Comparison of ENCODE assay signal across 9 mouse cellular contexts in the genomic region with DNA sequence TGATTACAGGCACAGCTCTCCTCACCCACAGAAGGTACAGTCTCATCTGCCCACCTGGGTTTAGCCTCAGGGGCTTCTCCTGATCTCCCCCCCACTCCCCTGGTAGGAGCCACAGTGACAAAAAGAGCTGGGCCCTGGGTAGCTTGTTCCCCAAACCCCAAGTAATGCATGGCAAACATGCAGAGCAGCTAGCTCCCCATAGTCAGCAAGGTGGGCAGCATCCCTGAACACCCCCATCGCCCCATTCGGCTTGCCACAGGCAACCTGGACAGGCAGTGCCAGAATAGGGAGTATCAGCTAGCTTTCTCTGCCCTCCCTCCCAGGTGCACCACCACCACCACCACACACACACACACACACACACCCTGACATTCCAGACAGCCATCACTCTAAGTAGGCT. TPM values are rescaled to one million over a fixed set of nuclear protein-coding genes. Genes with fewer than 3 reads are reported as not detected.
DNase-seq lines count a peak whose midpoint lies in the region; ATAC-seq and TF ChIP-seq lines count a peak whose summit lies in the region.
"Had no signal": no experiment of that assay in that cellular context is flagged by ENCODE, and none has a peak within 500 bp of the region (broad histone marks: within the 10 kb centered on the region; RNA-seq: fewer than 3 reads in every experiment).

No protein-coding gene starts in this region.

- H3K4me2 ChIP-seq in lung, embryonic 14.5 days, result peak overlapping the region; percentile 85
- peak overlapping the region; percentile 92 for H3K4me2 ChIP-seq in liver, postnatal 0 days (ENCODE audit: low read depth, low read length)

- H3K27me3 ChIP-seq in lung, embryonic 14.5 days (ENCODE audit: insufficient read depth, low read length), result peaks cover 5% of the 10 kb centered on the region
- H3K27me3 ChIP-seq in liver, postnatal 0 days (ENCODE audit: insufficient read depth, low read length), result no peaks in the 10 kb centered on the region

- WGBS in lung, embryonic 14.5 days, result 72% methylated on average over 2 of the region's 2 CpGs
- WGBS in liver, postnatal 0 days (ENCODE audit: insufficient replicate concordance), result 71% methylated on average over 2 of the region's 2 CpGs

- no peak overlapping the region for H3K9ac ChIP-seq in lung, embryonic 14.5 days
- 0 out of 2 replicates have a peak overlapping the region, but pooled peaks have one; percentile 26 for H3K9ac ChIP-seq in liver, postnatal 0 days (replicated peaks)

- DNase-seq in heart, adult 11 months, result peak; percentile 96
- DNase-seq in heart, adult 18-20 months, result no peak
- DNase-seq in lung, embryonic 14.5 days, result no peak
- no peak for DNase-seq in lung, postnatal 10 days
- DNase-seq in liver, postnatal 0 days, result no peak
- no peak for DNase-seq in adipocyte (ENCODE audit: low spot score)
- DNase-seq in layer of hippocampus, adult 8-10 months (ENCODE audit: low spot score in 2 of 2), result no peak

- ATAC-seq in lung, embryonic 14.5 days (ENCODE audit: insufficient read depth), result no peak
- ATAC-seq in liver, postnatal 0 days, result no peak
- ATAC-seq: CD4-positive, CD25-positive, alpha-beta regulatory T cell, adult 4 months had no signal

- no peak for TF ChIP-seq POLR2A in embryonic fibroblast, embryonic 13.5 days (IDR thresholded peaks at IDR 0.05; ENCODE audit: low read depth, low read length)

- TF ChIP-seq CTCF in lung, embryonic 14.5 days (IDR thresholded peaks at IDR 0.05; ENCODE audit: low read depth), result no peak
- no peak for TF ChIP-seq CTCF in embryonic fibroblast, embryonic 13.5 days (IDR thresholded peaks at IDR 0.05; ENCODE audit: borderline replicate concordance, insufficient read depth, low read length)
- no peak for TF ChIP-seq CTCF in liver, postnatal 0 days (IDR thresholded peaks at IDR 0.05; ENCODE audit: low read depth)

- peaks cover 40% of the 10 kb centered on the region for H3K4me1 ChIP-seq in lung, embryonic 14.5 days (ENCODE audit: insufficient read depth)
- H3K4me1 ChIP-seq in embryonic fibroblast, embryonic 13.5 days (ENCODE audit: control insufficient read depth, insufficient read depth, low read length), result peaks cover 11% of the 10 kb centered on the region
- peaks cover 53% of the 10 kb centered on the region for H3K4me1 ChIP-seq in liver, postnatal 0 days (ENCODE audit: insufficient read depth)

- H3K36me3 ChIP-seq in lung, embryonic 14.5 days (ENCODE audit: insufficient read depth), result peaks cover 7% of the 10 kb centered on the region
- H3K36me3 ChIP-seq in liver, postnatal 0 days (replicated peaks; ENCODE audit: insufficient read depth, low read length), result peaks cover 14% of the 10 kb centered on the region

- H3K4me3 ChIP-seq in lung, embryonic 14.5 days (ENCODE audit: low read depth, low read length), result no peak overlapping the region
- no peak overlapping the region for H3K4me3 ChIP-seq in embryonic fibroblast, embryonic 13.5 days (ENCODE audit: insufficient read depth, low read length)
- peak overlapping the region; percentile 90 for H3K4me3 ChIP-seq in liver, postnatal 0 days (ENCODE audit: low read depth, low read length)

- H3K9me3 ChIP-seq in lung, embryonic 14.5 days (ENCODE audit: low read depth, low read length), result no peaks in the 10 kb centered on the region
- no peaks in the 10 kb centered on the region for H3K9me3 ChIP-seq in liver, postnatal 0 days (ENCODE audit: low read length)

- TF ChIP-seq EP300 in liver, postnatal 0 days (IDR thresholded peaks at IDR 0.05; ENCODE audit: low read depth), result no peak

- H3K27ac ChIP-seq in lung, embryonic 14.5 days (ENCODE audit: low read depth), result peak overlapping the region; percentile 28; the same call in 1 of the 2 replicates
- peak overlapping the region; percentile 8; the same call in 1 of the 2 replicates for H3K27ac ChIP-seq in embryonic fibroblast, embryonic 13.5 days (ENCODE audit: insufficient read depth, low read length)
- peak overlapping the region; percentile 100 for H3K27ac ChIP-seq in liver, postnatal 0 days (ENCODE audit: low read depth)

RNA-seq across cellular contexts. Expression of a gene that starts 4.3 kb away (rescaled TPM):
- 10 to 100 TPM; 21.3 to 21.6 TPM for total RNA-seq in heart, adult 18-20 months (2021)
- 24.2 and 26.4 TPM in 2 replicates for polyA plus RNA-seq in lung, embryonic 14.5 days (2014; fragmentation: Nextera tagmentation; extraction: Ambion mirVana)
- 21.1 and 23.6 TPM in 2 replicates for polyA plus RNA-seq in embryonic fibroblast, embryonic 13.5 days (2011; ENCODE audit: insufficient read length, low read depth, missing spikeins)
- 9.0 and 9.1 TPM in 2 replicates for polyA plus RNA-seq in liver, postnatal 0 days (2015; fragmentation: Nextera tagmentation; extraction: Ambion mirVana)
- 10 to 100 TPM; 19.6 to 21.6 (median 20.4) TPM for total RNA-seq in layer of hippocampus, adult 8-10 months (2022)

RNA-seq across cellular contexts. Expression of a gene that starts 15.6 kb away (rescaled TPM):
- 1 to 10 TPM; 6.4 to 8.3 TPM for total RNA-seq in heart, adult 18-20 months (2021)
- polyA plus RNA-seq in lung, embryonic 14.5 days (2014; fragmentation: Nextera tagmentation; extraction: Ambion mirVana), result 22.2 TPM in 2 replicates
- polyA plus RNA-seq in embryonic fibroblast, embryonic 13.5 days (2011; ENCODE audit: insufficient read length, low read depth, missing spikeins), result 4.8 and 6.4 TPM in 2 replicates
- polyA plus RNA-seq in liver, postnatal 0 days (2015; fragmentation: Nextera tagmentation; extraction: Ambion mirVana), result 4.8 and 5.7 TPM in 2 replicates
- 1 to 10 TPM; 8.7 to 9.8 (median 9.0) TPM for total RNA-seq in layer of hippocampus, adult 8-10 months (2022)

Comparison
In these comparisons a context has a peak if more than half of its experiments do, and no peak if none do; other contexts are left out.
1. H3K27ac ChIP-seq: peak in every context shown above with its lines; median percentile 100 in liver, postnatal 0 days; 28 in lung, embryonic 14.5 days; 8 in embryonic fibroblast, embryonic 13.5 days.